ENCODE assay signal across 7 mouse cellular contexts in genomic region chr1:56969364-56970360, GRCm38 (mm10). TPM values are rescaled to one million over a fixed set of nuclear protein-coding genes. Genes with fewer than 3 reads are reported as not detected.
DNase-seq lines count a peak whose midpoint lies in the region; ATAC-seq and TF ChIP-seq lines count a peak whose summit lies in the region.

No protein-coding gene starts in this region.

- H3K4me2 ChIP-seq in forebrain, embryonic 14.5 days (ENCODE audit: low read length) = peak overlapping the region; percentile 69
- H3K4me2 ChIP-seq in kidney, embryonic 14.5 days (replicated peaks; ENCODE audit: low read depth, low read length) = peak overlapping the region; percentile 87
- peak overlapping the region; percentile 100 for H3K4me2 ChIP-seq in midbrain, embryonic 15.5 days

- peak; percentile 55 for DNase-seq in A20 (ENCODE audit: low read depth, low spot score)
- DNase-seq in forebrain, embryonic 14.5 days (ENCODE audit: low spot score) = peak; percentile 78
- DNase-seq in urinary bladder, postnatal 14 days (ENCODE audit: low spot score) = no peak
- DNase-seq in right cerebral cortex, adult 18-20 months = no peak

- H3K4me3 ChIP-seq in C2C12 (ENCODE audit: insufficient read depth, poor library complexity, severe bottlenecking) = peak overlapping the region; percentile 61
- peak overlapping the region; percentile 81 for H3K4me3 ChIP-seq in forebrain, embryonic 14.5 days (ENCODE audit: low read depth, low read length)
- peak overlapping the region; percentile 70 for H3K4me3 ChIP-seq in kidney, embryonic 14.5 days (ENCODE audit: low read length)
- H3K4me3 ChIP-seq in midbrain, embryonic 15.5 days = peak overlapping the region; percentile 27

- H3K36me3 ChIP-seq in C2C12 (ENCODE audit: control insufficient read depth, insufficient read depth) = peaks cover 35% of the 10 kb centered on the region
- H3K36me3 ChIP-seq in forebrain, embryonic 14.5 days (ENCODE audit: control insufficient read depth, insufficient read depth, low read length) = no peaks in the 10 kb centered on the region
- H3K36me3 ChIP-seq in kidney, embryonic 14.5 days (ENCODE audit: control insufficient read depth, insufficient read depth, low read length) = no peaks in the 10 kb centered on the region
- H3K36me3 ChIP-seq in midbrain, embryonic 15.5 days (replicated peaks) = no peaks in the 10 kb centered on the region

- no peaks in the 10 kb centered on the region for H3K27me3 ChIP-seq in C2C12 (ENCODE audit: control insufficient read depth, insufficient read depth, insufficient read length)
- H3K27me3 ChIP-seq in forebrain, embryonic 14.5 days (replicated peaks; ENCODE audit: control insufficient read depth, insufficient read depth, low read length) = peaks cover 13% of the 10 kb centered on the region
- H3K27me3 ChIP-seq in kidney, embryonic 14.5 days (ENCODE audit: control insufficient read depth, insufficient read depth, low read length) = peaks cover 34% of the 10 kb centered on the region
- peaks cover 37% of the 10 kb centered on the region for H3K27me3 ChIP-seq in midbrain, embryonic 15.5 days (replicated peaks)

- H3K9ac ChIP-seq in forebrain, embryonic 14.5 days (ENCODE audit: low read length) = peak overlapping the region; percentile 84
- H3K9ac ChIP-seq in kidney, embryonic 14.5 days (ENCODE audit: low read depth, low read length) = peak overlapping the region; percentile 28; the same call in 1 of the 2 replicates
- H3K9ac ChIP-seq in midbrain, embryonic 15.5 days = no peak overlapping the region

- peak overlapping the region; percentile 94; the same call in 1 of the 2 replicates for H3K27ac ChIP-seq in forebrain, embryonic 14.5 days (ENCODE audit: low read depth, low read length)
- H3K27ac ChIP-seq in kidney, embryonic 14.5 days (ENCODE audit: low read depth, low read length) = no peak overlapping the region
- H3K27ac ChIP-seq in midbrain, embryonic 15.5 days = no peak overlapping the region

- no peak for ATAC-seq in forebrain, embryonic 14.5 days
- ATAC-seq in kidney, embryonic 14.5 days (ENCODE audit: low FRiP score, low TSS enrichment) = no peak
- no peak for ATAC-seq in midbrain, embryonic 15.5 days (replicated peaks)

- peaks cover 13% of the 10 kb centered on the region for H3K4me1 ChIP-seq in forebrain, embryonic 14.5 days (ENCODE audit: control insufficient read depth, insufficient read depth, low read length)
- H3K4me1 ChIP-seq in kidney, embryonic 14.5 days (ENCODE audit: control insufficient read depth, insufficient read depth, low read length) = peaks cover 13% of the 10 kb centered on the region; the same call in 1 of the 2 replicates
- H3K4me1 ChIP-seq in midbrain, embryonic 15.5 days = peaks cover 43% of the 10 kb centered on the region

- 4% methylated on average over 47 of the region's 47 CpGs for WGBS in forebrain, embryonic 14.5 days
- 1% methylated on average over 47 of the region's 47 CpGs for WGBS in kidney, embryonic 14.5 days
- 2% methylated on average over 47 of the region's 47 CpGs for WGBS in midbrain, embryonic 15.5 days

- peaks cover 66% of the 10 kb centered on the region for H3K79me2 ChIP-seq in C2C12 (ENCODE audit: control insufficient read depth, insufficient read depth)

- peaks cover 40% of the 10 kb centered on the region for H3K79me3 ChIP-seq in C2C12 (ENCODE audit: low read depth)

- TF ChIP-seq CTCF in C2C12 (IDR thresholded peaks at IDR 0.05; ENCODE audit: control insufficient read depth, insufficient read depth, insufficient read length) = no peak

- peak overlapping the region; percentile 26 for H3ac ChIP-seq in C2C12 (ENCODE audit: control insufficient read depth, insufficient read length, low read depth)

- no peaks in the 10 kb centered on the region for H3K9me3 ChIP-seq in forebrain, embryonic 14.5 days (replicated peaks; ENCODE audit: control insufficient read depth, low read length)
- H3K9me3 ChIP-seq in kidney, embryonic 14.5 days (ENCODE audit: control insufficient read depth, low read length) = no peaks in the 10 kb centered on the region
- H3K9me3 ChIP-seq in midbrain, embryonic 15.5 days = no peaks in the 10 kb centered on the region

TF ChIP-seq in C2C12, 6 proteins besides CTCF, POLR2A, EP300 and RAD21:
- TF ChIP-seq USF1 (IDR thresholded peaks at IDR 0.05; ENCODE audit: low read depth) = no peak
- TF ChIP-seq MYOG (IDR thresholded peaks at IDR 0.05; ENCODE audit: control insufficient read depth, extremely low read depth, insufficient read length) = no peak
- no peak for TF ChIP-seq MAX (IDR thresholded peaks at IDR 0.05)
- no peak for TF ChIP-seq CEBPB (IDR thresholded peaks at IDR 0.05; ENCODE audit: low read depth)

RNA-seq across cellular contexts. Expression of gene Satb2, which starts 8.8 kb away (rescaled TPM):
- polyA plus RNA-seq in C2C12 (2012; fragmentation: generic; extraction: Trizol) = 2.7 TPM
- 20.1 and 40.6 TPM in 2 replicates for polyA plus RNA-seq in forebrain, embryonic 14.5 days (2014; fragmentation: Nextera tagmentation; extraction: Ambion mirVana)
- 1.1 and 2.0 TPM in 2 replicates for polyA plus RNA-seq in kidney, embryonic 14.5 days (2014; fragmentation: Nextera tagmentation; extraction: Ambion mirVana)
- 0.80 and 1.2 TPM in 2 replicates for polyA plus RNA-seq in midbrain, embryonic 15.5 days (2015; fragmentation: Nextera tagmentation; extraction: Ambion mirVana)

Comparison
In these comparisons a context has a peak if more than half of its experiments do, and no peak if none do; other contexts are left out.
1. DNase-seq: peak in A20 (single experiment) and forebrain, embryonic 14.5 days (single experiment); none in urinary bladder, postnatal 14 days (single experiment) and right cerebral cortex, adult 18-20 months (single experiment).
2. H3K4me3 ChIP-seq: peak in every context shown above with its lines; median percentile 81 in forebrain, embryonic 14.5 days; 70 in kidney, embryonic 14.5 days; 61 in C2C12; 27 in midbrain, embryonic 15.5 days.
3. Peak in every context shown above with its lines, with median percentiles within 50 percentile points of each other: H3K4me2 ChIP-seq.